Mouse (Mus musculus) lung, adult 2 months (tissue): ENCODE data around the gene Gm4791. TPM values are rescaled to one million over a fixed set of nuclear protein-coding genes. Genes with fewer than 3 reads are reported as not detected.

ENCODE experiments used
- DNase-seq: peaks from one replicate; pipeline ENCODE4 v3.0.0; 2022
- H3K4me1 ChIP-seq: fragments of 200-500 bp; 2 replicates; pipeline ENCODE4 v1.6.1; 2011; ENCODE audit warnings: low read length; ENCODE audit not compliant: control insufficient read depth, insufficient read depth
- H3K4me3 ChIP-seq: fragments of 200-500 bp; replicated peaks from 2 replicates; pipeline ENCODE3; 2011; ENCODE audit warnings: low read depth, mild to moderate bottlenecking, control low read depth, low read length; ENCODE audit errors: extremely low read depth
- CTCF ChIP-seq: fragments of 200-500 bp; IDR thresholded peaks from 2 replicates; pipeline ENCODE4 v1.5.1; 2011; ENCODE audit warnings: mild to moderate bottlenecking, low read length, control low read depth; ENCODE audit not compliant: insufficient read depth
- POLR2A ChIP-seq: fragments of 200-500 bp; IDR thresholded peaks from 2 replicates; pipeline ENCODE4 v1.6.1; 2011; ENCODE audit warnings: low read depth, mild to moderate bottlenecking, control low read depth, low read length, borderline replicate concordance; ENCODE audit errors: extremely low read depth
- WGBS: fragments of 180-500 bp; shearing (Covaris S2); methylation state at CpG from one replicate; pipeline ENCODE4 v1.1.7; 2018; 5-methylcytosine and 5-hydroxymethylcytosine counted together
- polyA plus RNA-seq: library from polyadenylated mRNA; depleted of rRNA; stranded (reverse); fragments of >200 nt; gene quantifications from 2 replicates; pipeline ENCODE4 v1.2.3, GENCODE M21; 2012; rRNA removed

Gm4791 gene
- polyA plus RNA-seq: not detected in 2 replicates

DNA sequence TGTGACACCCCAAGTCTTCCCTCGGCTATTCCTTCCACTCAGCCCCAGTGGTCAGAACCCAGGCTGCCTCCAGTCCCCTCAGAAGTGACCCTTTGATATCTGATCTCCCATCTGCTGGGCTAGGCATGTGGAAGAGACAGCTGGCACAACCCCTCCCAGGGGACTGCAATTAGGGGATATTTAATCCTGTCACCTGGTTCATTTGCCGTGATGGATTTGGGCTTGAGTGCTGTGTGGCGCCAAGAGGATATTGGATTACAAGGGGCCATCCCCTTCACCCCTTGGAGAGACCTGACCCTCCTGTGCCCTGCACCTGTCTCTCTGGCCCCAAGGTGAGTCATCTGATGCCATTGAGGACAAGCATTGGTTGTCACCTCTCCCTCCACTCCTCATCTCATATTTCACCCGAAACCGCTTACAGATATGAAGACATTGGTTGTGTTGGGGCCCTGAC is at the start of gene Gm4791:
Gm4791 (plus strand) TSS at position 404 of the 454 bp plus-strand sequence.
- TF ChIP-seq POLR2A (no peak), CTCF (no peak)
- WGBS: 33% methylated on average over 5 of the region's 5 CpGs

DNA sequence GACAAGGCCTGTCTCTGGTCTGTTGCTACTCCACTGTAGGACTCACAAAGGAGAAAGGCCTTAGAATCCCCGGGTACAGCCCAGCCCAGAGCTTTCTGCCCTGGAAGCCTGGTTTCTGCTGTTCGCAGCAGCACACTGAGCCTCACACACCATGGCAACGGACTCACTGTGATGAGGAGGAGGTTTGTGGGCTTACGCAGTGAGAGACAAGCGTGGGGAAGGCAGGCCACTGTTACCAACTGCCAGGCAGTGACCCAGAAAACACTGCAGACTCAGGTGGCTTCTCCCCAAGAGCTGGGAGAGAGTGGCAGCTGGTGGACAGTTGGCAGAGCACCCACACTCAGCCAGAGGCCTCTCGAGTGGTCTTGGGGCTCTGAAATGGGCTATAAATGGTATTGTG is 42.3 kb upstream of the Gm4791 start:
- no peak for DNase-seq
- 82% methylated on average over 6 of the region's 6 CpGs for WGBS
- no peaks in the 10 kb centered on the region for H3K4me1 ChIP-seq
- H3K4me3 ChIP-seq: no peak overlapping the region
- TF ChIP-seq POLR2A: no peak
- no peak for TF ChIP-seq CTCF

More for the DNA sequence above, at the start of gene Gm4791:
- no peak for DNase-seq
- Histone ChIP-seq H3K4me3 (no peak within 1 kb of the TSS), H3K4me1 (no peaks in the 10 kb centered on the region)

DNA sequence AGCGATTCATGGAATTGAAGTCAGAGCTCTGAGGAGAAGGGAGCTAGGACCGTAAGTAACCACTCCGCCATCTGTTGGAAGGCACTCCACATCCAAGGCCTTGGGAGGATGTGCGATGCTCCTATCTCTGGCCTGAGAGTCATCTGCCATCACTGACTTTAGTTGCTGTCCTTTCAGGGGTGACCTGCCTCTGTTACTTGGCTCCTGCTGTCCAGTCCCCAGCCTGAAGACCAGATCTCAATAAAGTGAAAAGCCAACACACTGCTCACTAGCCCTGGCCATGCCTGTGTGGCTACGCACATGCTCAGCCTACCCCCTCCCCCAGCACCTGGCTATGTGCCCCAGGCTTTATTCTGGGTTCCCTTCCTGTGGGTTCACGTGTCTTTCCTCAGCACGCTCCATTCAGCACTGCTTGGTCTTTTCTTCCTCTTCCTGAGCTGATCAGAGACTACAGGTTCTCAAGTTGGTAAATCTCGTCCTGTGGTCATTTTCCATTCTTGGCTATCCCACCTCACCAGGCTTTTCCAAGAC is 41.1 kb upstream of the Gm4791 start:
- TF ChIP-seq POLR2A: no peak
- no peak for TF ChIP-seq CTCF
- no peak for DNase-seq
- 68% methylated on average over 8 of the region's 8 CpGs for WGBS
- no peaks in the 10 kb centered on the region for H3K4me1 ChIP-seq
- no peak overlapping the region for H3K4me3 ChIP-seq

DNA sequence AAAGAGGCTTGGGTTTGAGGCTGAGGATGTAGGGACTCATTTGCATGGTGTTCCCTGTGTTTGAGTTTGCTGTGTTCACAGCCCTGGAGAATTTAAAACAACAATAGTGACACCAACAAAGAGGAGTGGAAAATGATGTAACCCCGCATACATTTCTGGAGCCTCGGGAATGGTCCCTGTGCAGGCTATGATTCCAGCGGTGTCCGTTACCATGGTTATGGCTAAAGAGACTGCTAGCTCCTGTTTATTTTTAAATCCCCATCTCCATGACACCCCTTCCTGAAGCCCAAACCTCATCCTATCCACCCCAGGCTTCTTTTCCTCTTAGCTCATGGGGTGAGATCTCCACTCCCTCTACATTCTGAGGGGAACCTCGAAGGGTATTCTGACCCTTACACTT is 32.5 kb upstream of the Gm4791 start:
- TF ChIP-seq CTCF: no peak
- no peak for TF ChIP-seq POLR2A

DNA sequence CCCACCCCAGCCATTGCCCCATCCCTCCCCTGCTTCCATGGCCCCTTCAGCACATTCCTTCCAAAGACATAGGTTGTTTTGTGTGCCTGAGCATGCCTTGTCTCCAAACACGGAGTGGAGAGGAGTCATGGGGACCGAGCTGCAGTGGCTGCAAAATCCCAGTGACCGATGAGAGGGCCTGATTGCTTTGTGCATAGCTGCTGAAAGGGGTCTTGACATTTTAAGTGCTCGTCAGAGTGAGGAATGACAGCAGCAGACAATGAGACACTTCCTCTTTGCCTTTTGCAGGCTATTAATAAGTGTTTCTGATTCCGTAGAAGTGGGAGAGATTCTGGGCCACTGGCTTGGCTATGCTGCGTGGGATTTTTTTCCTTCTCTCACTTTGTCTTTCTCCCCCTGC is 29.6 kb upstream of the Gm4791 start:
- no peak overlapping the region for H3K4me3 ChIP-seq
- DNase-seq: no peak
- TF ChIP-seq POLR2A: no peak
- 14% methylated on average over 6 of the region's 6 CpGs for WGBS
- no peaks in the 10 kb centered on the region for H3K4me1 ChIP-seq

More for the DNA sequence above, 32.5 kb upstream of the Gm4791 start:
- no peak overlapping the region for H3K4me3 ChIP-seq
- no peak for DNase-seq
- WGBS: 48% methylated on average over 5 of the region's 5 CpGs
- H3K4me1 ChIP-seq: no peaks in the 10 kb centered on the region

DNA sequence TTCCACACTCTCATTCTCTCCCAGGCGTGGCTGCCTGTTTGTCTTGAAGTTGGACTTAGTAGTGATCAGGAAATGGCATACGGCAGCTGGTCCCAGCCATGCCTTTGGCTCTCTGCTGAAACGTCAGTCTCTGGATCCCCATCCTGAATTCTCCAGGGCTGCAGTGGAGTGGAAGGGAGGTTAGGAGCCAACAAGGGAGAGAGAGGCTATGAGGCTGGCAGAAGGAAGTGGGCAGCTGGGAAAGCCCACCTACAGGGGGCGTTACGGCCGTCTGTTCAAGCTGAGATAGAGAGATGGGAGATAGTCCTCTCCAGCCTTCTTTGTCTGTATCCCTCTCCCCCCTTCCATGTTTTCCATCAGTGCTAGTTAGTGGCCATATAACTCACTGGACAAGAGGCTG is 29.1 kb upstream of the Gm4791 start:
- no peak for TF ChIP-seq CTCF
- TF ChIP-seq POLR2A: no peak
- 43% methylated on average over 6 of the region's 6 CpGs for WGBS

DNA sequence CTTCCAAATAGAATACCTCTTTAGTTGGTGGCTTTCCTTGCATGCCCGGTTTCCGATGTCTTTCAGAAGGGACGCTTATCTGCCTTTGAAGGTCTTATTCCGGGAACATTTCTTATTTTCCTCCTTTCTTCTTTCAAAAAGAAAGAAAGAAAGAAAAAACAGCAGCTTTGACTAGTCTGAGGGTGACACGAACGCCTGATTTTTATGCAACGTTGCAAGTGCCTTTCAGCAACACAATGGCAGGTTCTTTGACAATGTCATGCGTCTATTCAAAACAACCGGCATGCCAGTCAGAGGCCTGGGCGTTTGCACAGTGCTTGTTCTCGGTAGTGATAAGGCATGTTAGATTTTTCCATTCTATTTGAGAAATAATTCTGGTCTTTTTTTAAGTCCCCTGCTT is 19.7 kb upstream of the Gm4791 start:
- no peak for DNase-seq
- TF ChIP-seq CTCF (no peak), POLR2A (no peak)
- whole genome bisulfite sequencing: 65% methylated on average over 11 of the region's 11 CpGs

More for the DNA sequence above, 29.1 kb upstream of the Gm4791 start:
- no peak for DNase-seq
- Histone ChIP-seq H3K4me3 (no peak overlapping the region), H3K4me1 (no peaks in the 10 kb centered on the region)

DNA sequence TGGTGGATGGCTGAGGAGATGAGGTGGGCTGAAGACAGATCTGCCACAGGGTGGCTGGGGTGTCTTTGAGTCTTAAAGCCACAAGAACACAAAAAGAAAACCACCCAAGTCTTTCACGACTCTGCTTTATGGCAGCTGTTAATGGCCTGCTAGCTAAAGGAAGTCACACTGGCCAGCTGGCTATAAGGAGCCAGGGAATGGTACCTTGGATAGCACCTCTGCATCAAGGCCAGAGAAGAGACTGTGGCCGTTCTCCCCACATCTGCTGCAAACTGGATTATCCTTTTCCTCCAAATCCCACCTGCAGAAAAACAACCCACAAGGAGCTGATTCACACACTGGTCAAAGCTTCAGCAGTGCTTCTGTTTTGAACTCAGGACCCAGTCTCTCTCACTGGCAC is 18.4 kb upstream of the Gm4791 start:
- 12% methylated on average over 2 of the region's 2 CpGs for WGBS

More for the DNA sequence above, 19.7 kb upstream of the Gm4791 start:
- Histone ChIP-seq H3K4me1 (no peaks in the 10 kb centered on the region), H3K4me3 (no peak overlapping the region)

DNA sequence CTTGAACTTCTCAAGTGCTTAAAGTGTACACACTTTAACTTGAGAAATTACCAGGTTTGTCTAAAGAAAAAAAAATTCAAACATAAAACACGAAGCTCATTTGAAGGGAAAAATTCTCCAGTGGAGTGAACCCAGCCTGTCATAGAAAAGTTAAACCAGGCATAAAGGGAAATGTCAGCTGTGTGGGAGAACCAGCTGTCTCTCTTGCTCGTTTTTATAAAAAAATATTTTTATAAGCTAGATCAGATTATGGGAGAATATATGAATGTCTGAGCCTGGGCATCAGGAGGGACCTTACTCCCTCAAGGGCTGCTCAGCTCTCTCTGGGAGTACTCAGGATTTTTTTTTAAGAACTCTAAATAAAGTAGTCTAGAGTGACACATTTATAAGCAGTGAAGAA is 15.1 kb upstream of the Gm4791 start:
- WGBS: 26% methylated on average over 2 of the region's 2 CpGs
- DNase-seq: no peak

More for the DNA sequence above, 18.4 kb upstream of the Gm4791 start:
- no peak for DNase-seq
- H3K4me3 ChIP-seq: no peak overlapping the region
- no peak for TF ChIP-seq POLR2A
- TF ChIP-seq CTCF: no peak
- no peaks in the 10 kb centered on the region for H3K4me1 ChIP-seq

DNA sequence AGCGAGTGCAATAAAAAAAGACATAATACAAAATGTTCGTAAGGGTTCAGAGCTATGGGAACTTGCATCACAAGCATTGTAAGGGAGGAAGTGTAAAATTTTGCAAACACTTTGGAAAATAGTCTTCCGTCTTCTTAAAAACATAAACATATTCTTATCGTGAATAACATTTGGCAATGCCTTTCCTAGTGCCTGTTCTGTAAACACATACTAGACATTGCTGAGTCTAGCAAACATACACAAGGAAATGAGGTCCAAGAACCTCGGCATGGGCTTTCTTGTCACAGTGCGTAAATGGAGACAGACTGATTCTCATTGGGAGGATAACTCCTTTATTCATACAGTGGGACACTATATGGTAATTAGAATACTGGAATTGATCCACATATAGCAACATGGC is 43.0 kb downstream of the Gm4791 start:
- Histone ChIP-seq H3K4me1 (no peaks in the 10 kb centered on the region), H3K4me3 (no peak overlapping the region)
- no peak for TF ChIP-seq POLR2A
- TF ChIP-seq CTCF: no peak
- no peak for DNase-seq
- WGBS: 39% methylated on average over 6 of the region's 6 CpGs

More for the DNA sequence above, 15.1 kb upstream of the Gm4791 start:
- Histone ChIP-seq H3K4me1 (no peaks in the 10 kb centered on the region), H3K4me3 (no peak overlapping the region)
- TF ChIP-seq POLR2A (no peak), CTCF (no peak)
